Comparison of ENCODE assay signal across 8 mouse cellular contexts in the genomic region with DNA sequence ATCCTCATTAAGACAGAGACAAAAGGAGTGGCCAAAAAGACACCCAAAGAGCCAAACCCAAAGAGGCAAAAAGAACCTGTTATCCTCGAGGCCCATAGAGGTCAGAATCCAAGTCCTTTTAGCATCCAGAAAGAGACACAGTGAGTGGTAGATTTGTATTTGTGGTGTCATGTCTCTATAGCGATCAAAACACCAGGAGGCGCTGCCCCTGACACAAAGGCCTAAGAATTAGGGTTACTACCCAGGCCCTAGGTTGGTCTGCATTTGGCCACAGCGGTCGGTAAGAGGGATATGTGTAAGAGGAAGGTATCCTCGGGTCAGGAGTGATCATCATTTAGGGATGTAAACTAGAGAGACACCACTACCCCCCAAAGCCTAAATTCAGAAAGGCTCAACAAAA. TPM values are rescaled to one million over a fixed set of nuclear protein-coding genes. Genes with fewer than 3 reads are reported as not detected.
DNase-seq lines count a peak whose midpoint lies in the region; ATAC-seq lines count a peak whose summit lies in the region.

No protein-coding gene starts in this region.

- H3K27me3 ChIP-seq in kidney, embryonic 16.5 days (ENCODE audit: insufficient read depth, low read length) = no peaks in the 10 kb centered on the region
- H3K27me3 ChIP-seq in intestine, embryonic 15.5 days (replicated peaks) = no peaks in the 10 kb centered on the region
- H3K27me3 ChIP-seq in neural tube, embryonic 14.5 days (ENCODE audit: control insufficient read depth, insufficient read depth, low read length) = no peaks in the 10 kb centered on the region

- H3K4me1 ChIP-seq in kidney, embryonic 16.5 days (ENCODE audit: insufficient read depth, low read length) = peaks cover 23% of the 10 kb centered on the region
- peaks cover 17% of the 10 kb centered on the region for H3K4me1 ChIP-seq in intestine, embryonic 15.5 days (replicated peaks)
- H3K4me1 ChIP-seq in neural tube, embryonic 14.5 days (ENCODE audit: control insufficient read depth, insufficient read depth, low read length) = peaks cover 12% of the 10 kb centered on the region; the same call in 1 of the 2 replicates

- WGBS in kidney, embryonic 16.5 days = 35% methylated on average over 6 of the region's 6 CpGs
- WGBS in intestine, embryonic 15.5 days = 39% methylated on average over 6 of the region's 6 CpGs
- WGBS in neural tube, embryonic 14.5 days = 28% methylated on average over 6 of the region's 6 CpGs

- no peak overlapping the region for H3K9ac ChIP-seq in kidney, embryonic 16.5 days (replicated peaks; ENCODE audit: low read length)
- H3K9ac ChIP-seq in intestine, embryonic 15.5 days = no peak overlapping the region
- H3K9ac ChIP-seq in neural tube, embryonic 14.5 days (replicated peaks; ENCODE audit: low read depth, low read length) = no peak overlapping the region

- no peak overlapping the region for H3K27ac ChIP-seq in kidney, embryonic 16.5 days (ENCODE audit: low read length)
- H3K27ac ChIP-seq in intestine, embryonic 15.5 days = no peak overlapping the region
- H3K27ac ChIP-seq in neural tube, embryonic 14.5 days (ENCODE audit: low read depth, low read length) = no peak overlapping the region

- no peaks in the 10 kb centered on the region for H3K36me3 ChIP-seq in kidney, embryonic 16.5 days (ENCODE audit: insufficient read depth, low read length)
- no peaks in the 10 kb centered on the region for H3K36me3 ChIP-seq in intestine, embryonic 15.5 days
- H3K36me3 ChIP-seq in neural tube, embryonic 14.5 days (ENCODE audit: control insufficient read depth, insufficient read depth, low read length) = no peaks in the 10 kb centered on the region

- DNase-seq in kidney, postnatal 25 days = no peak
- peak; percentile 53 for DNase-seq in c-Kit-positive CD71-positive TER-119-positive erythroid progenitor cells, embryonic 14.5 days (ENCODE audit: low spot score)
- DNase-seq in testis, postnatal 10 days (ENCODE audit: low spot score) = no peak
- no peak for DNase-seq in urinary bladder, postnatal 14 days (ENCODE audit: low spot score)
- DNase-seq in lung, adult 18-20 months = no peak

- no peaks in the 10 kb centered on the region for H3K9me3 ChIP-seq in kidney, embryonic 16.5 days (ENCODE audit: low read length)
- H3K9me3 ChIP-seq in intestine, embryonic 15.5 days = no peaks in the 10 kb centered on the region
- H3K9me3 ChIP-seq in neural tube, embryonic 14.5 days (ENCODE audit: control insufficient read depth, low read length) = no peaks in the 10 kb centered on the region

- ATAC-seq in kidney, embryonic 16.5 days (ENCODE audit: low FRiP score, low TSS enrichment) = no peak
- ATAC-seq in intestine, embryonic 15.5 days = no peak
- ATAC-seq in neural tube, embryonic 14.5 days (ENCODE audit: low read depth) = no peak

- 0 out of 2 replicates have a peak overlapping the region, but pooled peaks have one; percentile 84 for H3K4me2 ChIP-seq in kidney, embryonic 16.5 days (replicated peaks; ENCODE audit: low read depth, low read length)
- H3K4me2 ChIP-seq in intestine, embryonic 15.5 days (replicated peaks) = peak overlapping the region; percentile 97
- H3K4me2 ChIP-seq in neural tube, embryonic 14.5 days (ENCODE audit: low read depth, low read length) = peak overlapping the region; percentile 92

- no peak overlapping the region for H3K4me3 ChIP-seq in kidney, embryonic 16.5 days (ENCODE audit: low read length)
- peak overlapping the region; percentile 89 for H3K4me3 ChIP-seq in intestine, embryonic 15.5 days (replicated peaks)
- peak overlapping the region; percentile 72 for H3K4me3 ChIP-seq in neural tube, embryonic 14.5 days (ENCODE audit: low read depth, low read length)

RNA-seq across cellular contexts. Expression of gene Bloc1s3, which starts 1.8 kb away (rescaled TPM):
- polyA plus RNA-seq in kidney, embryonic 16.5 days (2015; fragmentation: Nextera tagmentation; extraction: Ambion mirVana) = 1.8 and 2.2 TPM in 2 replicates
- 1.9 and 2.2 TPM in 2 replicates for polyA plus RNA-seq in intestine, embryonic 15.5 days (2015; fragmentation: Nextera tagmentation; extraction: Ambion mirVana)
- 2.8 and 3.2 TPM in 2 replicates for polyA plus RNA-seq in neural tube, embryonic 14.5 days (2014; fragmentation: Nextera tagmentation; extraction: Ambion mirVana)

RNA-seq across cellular contexts. Expression of gene Trappc6a, which starts 1.9 kb away (rescaled TPM):
- 89.7 and 94.2 TPM in 2 replicates for polyA plus RNA-seq in kidney, embryonic 16.5 days (2015; fragmentation: Nextera tagmentation; extraction: Ambion mirVana)
- 124 and 137 TPM in 2 replicates for polyA plus RNA-seq in intestine, embryonic 15.5 days (2015; fragmentation: Nextera tagmentation; extraction: Ambion mirVana)
- polyA plus RNA-seq in neural tube, embryonic 14.5 days (2014; fragmentation: Nextera tagmentation; extraction: Ambion mirVana) = 31.7 and 33.8 TPM in 2 replicates

RNA-seq across cellular contexts. Expression of gene Nkpd1, which starts 11.3 kb away (rescaled TPM):
- 0.11 and 0.14 TPM in 2 replicates for polyA plus RNA-seq in kidney, embryonic 16.5 days (2015; fragmentation: Nextera tagmentation; extraction: Ambion mirVana)
- polyA plus RNA-seq in intestine, embryonic 15.5 days (2015; fragmentation: Nextera tagmentation; extraction: Ambion mirVana) = 0.10 and 0.11 TPM in 2 replicates
- polyA plus RNA-seq in neural tube, embryonic 14.5 days (2014; fragmentation: Nextera tagmentation; extraction: Ambion mirVana) = 0.52 and 1.2 TPM in 2 replicates

RNA-seq across cellular contexts. Expression of gene Exoc3l2, which starts 43.2 kb away (rescaled TPM):
- polyA plus RNA-seq in kidney, embryonic 16.5 days (2015; fragmentation: Nextera tagmentation; extraction: Ambion mirVana) = 2.9 and 3.8 TPM in 2 replicates
- polyA plus RNA-seq in intestine, embryonic 15.5 days (2015; fragmentation: Nextera tagmentation; extraction: Ambion mirVana) = 0.50 and 0.53 TPM in 2 replicates
- 0.71 TPM in 2 replicates for polyA plus RNA-seq in neural tube, embryonic 14.5 days (2014; fragmentation: Nextera tagmentation; extraction: Ambion mirVana)

RNA-seq across cellular contexts. Expression of gene Mark4, which starts 47.7 kb away (rescaled TPM):
- 6.8 and 6.9 TPM in 2 replicates for polyA plus RNA-seq in kidney, embryonic 16.5 days (2015; fragmentation: Nextera tagmentation; extraction: Ambion mirVana)
- 5.8 and 6.1 TPM in 2 replicates for polyA plus RNA-seq in intestine, embryonic 15.5 days (2015; fragmentation: Nextera tagmentation; extraction: Ambion mirVana)
- 17.0 and 19.2 TPM in 2 replicates for polyA plus RNA-seq in neural tube, embryonic 14.5 days (2014; fragmentation: Nextera tagmentation; extraction: Ambion mirVana)
